Mouse (Mus musculus) urinary bladder, postnatal 25 days (tissue): ENCODE data around the gene Wnt2b.

Experiments used
- DNase-seq: peaks from one replicate; pipeline ENCODE4 v3.0.0; 2022; ENCODE audit warnings: low spot score

Wnt2b gene

DNA sequence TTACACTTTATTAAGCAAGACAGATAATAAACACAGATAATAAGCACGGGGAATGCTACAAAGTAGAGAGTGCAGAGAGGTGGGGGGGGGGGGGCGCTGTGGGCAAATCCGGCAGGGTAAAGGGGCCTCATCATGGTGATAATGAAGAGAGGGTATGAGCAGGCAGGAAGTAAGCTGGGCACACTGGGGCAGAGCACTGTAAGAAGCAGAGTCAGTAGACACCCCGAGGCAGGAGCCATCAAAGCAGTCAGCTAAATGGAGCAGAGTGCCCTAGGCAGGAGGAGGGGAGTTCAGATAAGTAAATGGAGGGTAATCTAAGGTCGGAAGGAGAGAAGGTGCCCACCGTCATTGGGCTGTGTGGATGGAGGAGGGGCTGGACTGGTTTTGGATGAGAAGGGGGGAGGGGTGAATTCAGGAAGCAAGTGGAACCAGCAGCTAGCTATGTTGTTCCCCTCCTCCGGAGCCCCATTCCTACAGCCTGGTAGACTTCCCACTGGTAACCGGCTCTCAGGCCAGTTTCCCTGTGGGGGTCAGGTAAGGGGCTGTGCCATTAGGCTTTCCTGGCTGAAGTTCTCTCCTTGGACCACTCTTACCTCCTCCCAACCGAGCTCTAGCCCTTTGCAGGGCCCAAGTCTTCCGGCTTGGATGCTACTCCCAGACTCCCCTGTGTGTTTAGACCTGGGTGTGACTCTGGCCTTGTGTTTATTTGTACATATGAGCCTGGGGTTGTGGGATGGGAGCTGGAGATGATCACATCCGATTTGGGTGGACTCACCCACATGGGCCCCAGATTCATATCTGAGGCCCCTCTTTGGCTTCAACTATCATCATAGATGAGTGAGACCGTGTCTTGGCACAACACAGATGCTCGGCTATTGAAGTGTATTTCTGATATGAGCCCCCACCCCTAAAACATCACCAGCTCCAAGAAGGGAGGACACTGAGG is 1.9 kb upstream of the Wnt2b start:
- DNase-seq, result no peak

DNA sequence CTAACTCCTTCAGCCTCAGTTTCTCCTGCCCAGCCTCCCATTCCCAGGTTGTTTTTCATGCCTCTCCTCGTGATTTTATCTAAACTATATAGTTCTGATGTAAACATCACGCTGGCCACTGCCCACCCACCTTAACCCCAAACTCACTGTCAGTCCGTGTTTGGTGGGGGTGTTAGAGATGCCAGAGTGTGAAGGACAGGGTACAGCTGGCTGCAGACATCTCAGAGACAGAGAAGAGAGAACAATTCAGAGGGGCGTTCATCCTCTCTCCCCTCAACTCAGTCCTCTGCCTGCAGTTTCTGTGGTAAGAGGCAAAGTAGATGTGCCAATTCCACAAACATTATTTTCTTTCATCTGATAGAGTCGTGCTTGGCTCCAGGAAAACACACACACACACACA is 1.1 kb upstream of the Wnt2b start:
- no peak for DNase-seq

DNA sequence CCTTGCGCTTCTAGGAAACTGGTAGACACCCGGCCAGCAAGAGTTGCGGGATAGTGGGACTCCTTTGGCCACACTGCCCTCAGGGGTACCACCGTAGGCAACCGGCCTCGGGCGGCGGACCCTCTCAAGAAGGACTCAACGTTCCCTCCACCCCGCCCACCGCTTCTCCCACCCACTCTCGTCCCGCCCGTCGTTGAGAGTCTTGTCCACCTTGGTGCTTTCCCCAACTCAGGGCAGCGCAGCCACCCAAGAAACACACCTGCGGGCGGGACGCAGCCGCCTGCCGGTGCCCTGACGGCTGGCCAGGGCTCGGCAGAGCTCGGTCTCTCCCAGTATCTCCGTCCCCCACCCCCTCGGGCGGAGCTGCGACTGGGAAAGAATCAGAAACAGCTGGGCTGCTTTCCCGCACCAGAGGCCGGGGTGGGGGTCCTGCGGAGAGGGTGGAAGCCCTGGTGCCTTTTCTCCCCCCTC is 455 bp upstream of the Wnt2b start:
- DNase-seq, result no peak

DNA sequence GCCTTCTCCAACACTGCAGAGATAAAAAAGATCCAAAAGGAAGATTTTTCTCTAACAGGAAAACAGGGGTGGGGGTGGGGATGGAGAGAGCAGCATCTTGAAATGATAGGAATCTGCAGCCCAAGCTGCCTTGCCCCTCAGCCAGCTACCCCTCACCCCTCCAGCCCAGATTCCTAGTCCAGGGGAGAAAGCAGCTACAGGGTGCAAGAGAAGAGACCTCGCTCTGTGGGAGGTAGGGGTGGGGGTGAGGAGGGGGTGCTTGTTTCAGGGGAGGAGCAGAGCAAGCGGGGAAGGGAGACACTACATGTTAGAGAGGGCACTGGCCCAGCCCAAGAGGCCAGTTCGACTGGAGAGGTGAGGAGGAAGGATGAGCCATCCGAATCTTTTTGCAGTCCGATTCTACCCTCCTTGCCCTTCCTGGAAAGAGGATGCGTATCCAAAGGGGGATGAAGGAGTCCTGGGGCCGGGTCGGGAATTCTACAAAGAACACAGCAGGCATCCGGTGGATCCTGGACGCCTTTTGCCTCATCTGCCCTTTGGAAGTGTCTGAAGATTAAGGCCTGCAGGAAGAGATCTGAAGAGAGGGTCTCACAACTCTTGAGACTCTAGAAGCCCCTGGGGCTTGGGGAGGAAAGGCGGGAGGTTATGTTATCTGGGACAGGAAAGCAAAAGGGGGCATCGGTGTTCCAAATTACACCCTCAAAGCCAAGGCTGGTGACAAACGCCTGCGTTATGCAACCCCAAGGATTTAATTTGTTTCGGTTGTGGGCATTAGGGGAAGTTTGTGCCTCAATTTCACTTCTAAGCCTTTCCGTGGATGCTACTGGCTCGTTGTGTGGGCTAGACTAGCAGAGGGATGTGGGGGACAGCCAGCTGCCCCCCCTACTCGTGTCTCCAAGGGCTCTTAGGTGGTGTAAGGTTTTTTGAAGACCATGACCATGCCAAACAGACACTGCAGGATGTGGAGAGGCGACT is 1.4 kb downstream of the Wnt2b start:
- DNase-seq, result no peak

DNA sequence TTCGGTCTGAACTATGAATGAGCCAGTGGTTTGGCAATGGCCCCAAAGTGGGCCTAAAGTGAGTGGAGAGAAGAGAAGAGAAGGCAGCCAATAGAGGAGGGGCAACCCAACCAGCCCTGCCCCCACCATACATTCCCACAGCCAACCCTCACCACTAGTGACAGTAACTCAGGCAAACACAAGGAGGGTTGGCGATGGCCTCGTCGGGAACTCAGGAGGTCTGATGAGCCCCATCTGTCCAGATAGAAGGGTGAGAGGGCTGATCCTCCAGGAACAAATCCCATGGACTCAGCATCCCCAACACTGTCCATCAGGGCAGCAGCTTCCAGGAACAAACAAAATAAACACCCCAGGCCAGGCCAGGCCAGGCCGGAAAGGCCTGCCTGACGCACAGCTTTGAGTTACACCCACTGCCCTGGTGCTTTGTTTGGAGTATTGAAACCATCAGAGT is 5.6 kb downstream of the Wnt2b start:
- DNase-seq, result no peak

DNA sequence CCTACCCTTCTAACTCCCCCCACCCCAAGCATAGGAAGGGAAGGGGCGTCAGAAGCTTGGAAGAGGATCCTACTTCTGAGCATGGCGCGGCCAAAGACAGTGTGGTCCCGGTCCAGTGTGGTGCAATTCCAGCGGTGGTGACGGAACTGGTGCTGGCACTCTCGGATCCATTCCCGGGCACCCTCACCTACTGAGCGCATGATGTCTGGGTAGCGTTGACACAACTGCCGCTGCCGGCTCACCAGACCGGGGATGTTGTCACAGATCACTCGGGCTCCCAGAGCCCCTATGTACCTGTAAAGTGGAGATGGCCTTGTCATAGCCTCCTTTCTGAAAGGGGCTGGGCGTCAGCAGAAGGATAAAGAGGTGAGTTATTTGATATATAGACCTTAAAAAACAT is 7.2 kb downstream of the Wnt2b start:
- no peak for DNase-seq

DNA sequence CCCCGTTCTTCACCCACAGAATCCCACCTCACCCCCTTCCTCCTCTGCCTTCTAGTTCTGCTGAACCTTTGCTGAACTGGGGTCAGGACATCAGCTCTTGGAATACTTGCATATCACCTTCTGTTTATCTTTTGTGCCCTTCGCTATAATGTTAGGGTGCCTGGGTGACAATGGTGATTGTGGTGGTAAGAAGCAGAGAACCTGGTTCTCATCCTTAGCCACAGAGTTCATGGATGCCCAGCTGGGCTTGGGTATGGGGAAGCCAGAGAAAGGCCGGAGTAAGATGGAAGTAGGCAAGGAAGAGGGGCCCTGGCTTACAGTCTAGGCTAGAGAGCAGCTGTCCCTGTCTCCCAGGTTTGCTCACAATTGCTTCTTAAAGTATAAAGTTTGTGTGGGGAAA is 7.6 kb downstream of the Wnt2b start:
- DNase-seq, result no peak

DNA sequence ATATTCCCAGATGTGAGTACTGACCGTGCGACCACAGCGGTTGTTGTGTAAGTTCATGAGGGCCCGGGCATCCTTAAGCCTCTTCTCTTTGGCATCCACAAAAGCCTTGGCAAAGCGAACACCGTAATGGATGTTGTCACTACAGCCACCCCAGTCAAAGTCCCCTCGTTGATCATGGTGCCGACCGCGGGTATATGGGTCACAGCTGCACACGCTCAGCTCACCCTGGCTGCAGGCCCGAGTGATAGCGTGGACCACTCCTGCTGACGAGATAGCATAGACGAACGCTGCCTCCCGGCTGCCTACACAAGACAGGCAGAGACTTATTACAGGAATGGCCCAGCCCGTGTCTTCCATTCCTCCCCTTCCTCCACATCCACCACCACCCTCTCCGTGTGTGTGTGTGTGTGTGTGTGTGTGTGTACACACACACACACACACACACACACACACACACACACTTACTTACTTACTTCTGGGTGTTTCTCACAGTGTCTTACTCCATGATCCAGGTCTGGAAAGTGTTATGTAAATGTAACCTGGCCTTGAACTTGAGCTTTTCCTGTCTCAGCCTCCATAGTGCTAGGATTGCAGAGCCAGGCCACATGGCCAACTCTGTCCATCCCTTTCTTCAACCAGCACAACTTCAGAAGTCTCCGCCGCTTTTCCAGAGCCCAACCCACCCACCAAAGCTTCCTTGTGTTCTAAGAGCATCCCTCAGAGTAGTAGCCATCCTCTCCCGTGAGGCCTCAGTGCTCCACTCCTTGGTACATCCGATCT is 8.6 kb downstream of the Wnt2b start:
- no peak for DNase-seq

DNA sequence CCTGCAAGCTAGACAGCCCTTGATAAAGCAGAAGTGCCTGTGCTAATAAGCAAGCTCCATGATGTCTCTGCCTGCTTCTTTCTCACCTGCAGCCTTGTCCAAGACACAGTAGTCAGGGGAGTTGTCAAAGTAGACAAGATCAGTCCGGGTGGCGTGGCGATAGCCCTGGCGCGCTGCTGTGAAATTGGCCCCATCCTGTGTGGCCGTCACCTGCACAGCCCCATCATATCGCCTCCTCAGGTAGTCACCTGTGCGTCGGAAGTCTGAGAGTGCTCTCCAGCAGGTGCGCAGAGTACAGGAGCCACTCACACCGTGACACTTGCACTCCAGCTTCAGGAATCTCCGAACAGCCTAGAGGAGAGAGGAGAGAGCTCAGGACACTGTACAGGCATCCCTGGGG is 10.8 kb downstream of the Wnt2b start:
- no peak for DNase-seq

DNA sequence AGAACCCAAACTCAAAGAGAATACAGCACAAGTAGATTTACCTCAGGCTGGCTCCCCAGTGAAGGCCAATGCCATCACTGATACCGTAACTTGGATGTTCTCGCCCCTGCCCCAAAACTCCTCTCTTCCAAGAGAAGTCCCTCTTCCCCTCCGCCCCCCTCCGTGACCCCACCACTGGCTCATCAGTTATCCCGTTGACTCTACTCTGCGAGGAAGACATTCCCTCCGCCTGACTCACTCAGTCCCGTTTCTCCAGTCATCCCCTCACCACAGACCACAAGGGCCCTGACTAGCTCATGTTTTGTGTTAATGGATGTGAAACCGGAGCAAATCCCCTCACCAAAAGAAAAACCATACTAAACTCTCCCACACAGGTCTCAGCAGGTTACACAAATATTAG is 16.8 kb downstream of the Wnt2b start:
- no peak for DNase-seq

DNA sequence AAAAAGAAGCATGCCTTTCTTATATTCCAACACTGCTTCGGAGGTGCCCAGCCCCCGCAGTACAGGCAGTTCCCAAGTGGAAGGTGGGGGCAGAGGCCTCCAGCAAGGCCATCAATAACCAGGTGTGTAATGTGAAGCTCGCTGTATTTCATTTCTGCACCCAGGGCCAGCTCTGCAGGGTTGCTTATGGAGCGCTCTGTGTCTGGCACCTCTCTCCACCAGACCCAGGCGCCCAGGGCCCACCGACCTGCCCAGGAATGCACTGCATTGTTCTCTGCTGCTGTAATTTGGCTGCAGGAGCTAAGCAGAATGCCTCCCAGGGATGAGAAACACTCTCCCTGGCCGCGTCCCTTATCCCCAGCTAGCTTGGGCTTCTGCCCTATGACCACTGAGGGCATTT is 18.4 kb downstream of the Wnt2b start:
- DNase-seq, result no peak

DNA sequence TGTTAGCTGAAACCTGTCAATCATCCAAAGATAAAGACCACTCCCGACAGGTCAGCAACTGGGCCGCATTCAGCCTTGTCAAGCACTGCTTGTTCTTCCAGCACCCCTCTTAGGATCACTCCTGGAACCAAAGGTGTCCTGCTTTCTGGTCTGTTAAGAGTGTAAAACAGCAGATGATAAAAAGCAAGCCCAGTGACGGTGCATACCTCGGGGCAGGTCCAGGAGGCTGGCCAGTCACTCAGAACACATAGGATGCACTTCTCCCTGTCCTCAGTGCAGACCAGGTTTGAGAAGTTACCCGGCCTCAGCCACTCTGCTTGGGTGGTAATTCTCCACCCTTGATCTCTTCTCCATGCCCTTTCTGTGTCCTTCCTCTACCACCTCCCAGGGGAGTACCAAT is 19.0 kb downstream of the Wnt2b start:
- no peak for DNase-seq

DNA sequence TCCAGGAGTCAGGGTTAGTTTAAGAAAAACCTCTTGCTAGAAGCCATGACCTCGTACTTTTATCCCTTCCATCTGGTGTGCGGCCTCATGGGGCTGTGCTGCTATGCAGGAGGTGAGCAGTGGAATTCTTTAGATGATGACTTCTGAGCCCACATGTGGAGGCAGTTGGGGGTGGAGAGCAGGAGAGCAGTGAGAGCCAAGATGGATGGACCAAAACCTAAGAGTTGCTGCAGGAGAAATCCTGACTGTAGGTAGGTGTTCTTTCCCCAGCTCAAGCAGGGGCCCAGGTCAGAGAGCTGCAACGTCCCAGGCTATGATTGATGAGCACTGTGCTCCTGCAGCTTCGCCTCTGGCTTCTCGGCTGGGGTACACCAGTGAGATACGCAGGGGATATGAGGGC is 21.0 kb downstream of the Wnt2b start:
- no peak for DNase-seq

DNA sequence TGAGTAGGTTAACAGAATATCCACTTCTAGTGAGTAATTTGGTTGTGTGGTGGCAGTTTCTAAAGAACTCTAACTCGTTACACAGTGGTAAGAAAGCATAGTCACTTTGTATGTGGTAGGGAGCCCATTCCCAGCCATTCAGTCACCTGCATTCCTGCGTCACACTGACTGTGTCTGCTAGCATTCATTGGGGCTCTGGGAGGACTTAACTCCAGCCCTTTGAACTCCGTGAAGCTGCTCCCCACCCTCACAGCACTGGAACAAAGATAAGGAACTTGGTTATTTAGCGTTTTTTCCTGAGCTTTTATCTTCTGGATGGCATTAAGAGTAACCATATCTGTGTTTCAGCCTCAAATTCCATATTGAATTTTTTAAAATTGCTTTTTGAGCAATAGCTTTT is 23.4 kb downstream of the Wnt2b start:
- no peak for DNase-seq

DNA sequence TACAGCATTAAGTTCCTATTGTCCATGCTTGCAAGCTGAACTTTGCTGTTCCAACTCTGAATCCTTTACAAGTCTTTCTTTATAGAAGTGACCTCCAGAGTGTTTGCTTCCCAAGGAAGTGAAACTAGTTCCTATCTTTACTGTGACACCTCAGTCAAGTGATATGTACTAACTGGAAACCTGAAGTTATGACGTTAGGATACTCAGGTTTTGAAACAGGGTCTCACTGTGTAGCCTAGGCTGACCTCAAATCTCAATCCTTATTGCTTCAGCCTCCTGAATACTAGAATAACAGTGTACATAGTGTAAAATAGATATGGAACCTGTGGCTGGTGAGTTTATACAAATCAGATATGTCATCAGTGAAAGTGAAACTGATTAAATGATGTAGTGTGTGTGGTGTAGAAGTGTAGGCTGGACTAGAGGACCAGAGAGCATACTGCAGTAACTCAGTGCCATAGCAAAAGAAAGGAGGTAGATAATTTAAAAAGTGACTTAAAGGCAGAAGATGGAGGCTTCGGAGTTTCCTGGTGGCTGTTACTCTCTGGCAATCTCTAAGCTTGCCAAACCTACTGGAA is 23.9 kb downstream of the Wnt2b start:
- DNase-seq, result no peak

DNA sequence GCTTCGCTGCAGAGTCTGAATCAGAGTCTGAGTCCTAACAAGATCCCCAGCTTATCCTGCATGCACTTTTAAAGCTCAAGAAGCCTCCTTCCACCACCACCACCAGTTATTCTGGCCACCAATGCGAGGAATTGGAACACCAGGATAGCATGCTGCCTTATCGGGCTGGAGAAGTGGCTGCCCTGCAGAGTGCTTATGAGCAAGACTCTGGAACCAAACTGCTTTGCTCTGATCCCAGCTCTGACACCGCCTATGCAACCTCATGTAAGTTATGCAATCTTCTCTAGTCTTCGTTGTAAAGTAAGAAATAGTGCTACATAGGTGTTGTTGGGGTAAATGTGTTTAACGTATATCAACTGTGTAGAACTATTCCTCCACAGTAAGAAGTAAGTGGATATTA is 32.3 kb downstream of the Wnt2b start:
- DNase-seq, result no peak

DNA sequence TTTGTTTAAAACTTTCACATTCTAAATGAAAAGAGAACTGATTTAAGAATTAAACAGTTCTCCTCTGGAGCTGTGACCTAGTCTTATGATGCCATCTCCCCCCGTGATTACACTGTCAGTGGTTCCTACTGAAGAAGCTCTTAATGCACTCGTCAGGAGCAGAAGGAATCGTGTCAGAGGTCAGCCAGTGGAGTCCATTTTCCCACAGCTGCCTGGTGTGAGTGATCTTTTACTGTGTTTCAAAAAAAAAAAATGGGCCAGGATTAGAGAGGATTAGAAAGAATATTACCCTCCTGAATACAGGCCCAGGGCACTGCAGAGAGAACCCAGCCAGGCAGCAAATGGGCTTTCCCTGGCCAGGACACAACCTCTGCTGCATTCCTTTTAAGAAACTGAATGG is 46.7 kb downstream of the Wnt2b start:
- no peak for DNase-seq

DNA sequence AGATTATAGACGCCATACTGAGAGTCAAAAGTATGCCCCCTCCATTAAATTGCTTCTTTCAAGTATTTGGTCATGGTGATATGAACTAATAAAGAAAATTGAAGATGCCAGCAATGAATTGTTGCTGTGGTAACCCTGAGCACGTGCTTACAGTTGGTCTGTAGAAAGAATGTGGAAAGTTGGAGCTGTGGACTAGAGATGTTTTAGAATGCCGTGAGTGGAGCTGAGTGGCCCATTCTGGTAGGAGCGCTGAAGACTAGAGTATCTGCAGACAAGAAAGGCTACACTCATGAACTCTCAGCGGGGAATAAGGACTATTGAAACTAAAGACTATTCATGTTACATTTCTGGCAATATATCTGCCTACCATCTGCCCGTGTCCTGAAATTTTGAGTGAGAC is 52.5 kb downstream of the Wnt2b start:
- DNase-seq, result no peak

DNA sequence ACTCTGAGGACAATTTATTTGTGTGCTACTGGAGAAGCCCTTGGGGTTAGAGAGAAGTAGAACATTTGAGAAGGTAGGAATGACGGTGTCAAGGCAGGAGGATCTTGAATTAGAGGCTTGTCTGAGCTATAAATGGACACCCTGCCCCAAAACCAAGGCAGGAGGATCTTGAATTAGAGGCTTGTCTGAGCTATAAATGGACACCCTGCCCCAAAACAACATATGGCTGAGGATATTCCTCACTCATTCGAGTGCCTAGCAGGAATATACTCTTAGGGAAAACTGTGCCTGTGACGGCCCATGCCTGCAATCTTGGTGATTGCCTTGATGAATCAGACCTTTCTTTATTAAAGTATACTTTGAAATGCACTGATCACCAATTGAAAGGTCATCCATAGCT is 55.7 kb downstream of the Wnt2b start:
- DNase-seq, result no peak

DNA sequence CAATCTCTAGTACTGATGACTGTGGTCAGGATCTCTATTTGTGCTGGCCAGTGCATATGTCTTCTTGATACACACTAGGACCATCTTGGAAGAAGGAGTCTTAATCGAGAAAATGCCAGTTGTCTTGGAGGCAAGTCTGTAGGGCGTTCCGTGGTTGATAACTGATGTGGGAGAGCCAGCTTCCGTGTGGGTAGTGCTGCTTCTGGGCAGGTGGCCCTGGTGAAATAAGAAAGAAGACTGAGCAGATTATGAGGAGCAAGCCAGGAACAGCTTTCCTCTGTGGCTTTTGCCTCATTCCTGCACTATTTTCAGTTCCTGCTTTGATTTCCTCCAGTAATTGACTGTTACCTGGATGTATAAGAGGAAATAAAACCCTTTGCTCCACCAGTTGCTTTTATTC is 56.3 kb downstream of the Wnt2b start:
- no peak for DNase-seq

DNA sequence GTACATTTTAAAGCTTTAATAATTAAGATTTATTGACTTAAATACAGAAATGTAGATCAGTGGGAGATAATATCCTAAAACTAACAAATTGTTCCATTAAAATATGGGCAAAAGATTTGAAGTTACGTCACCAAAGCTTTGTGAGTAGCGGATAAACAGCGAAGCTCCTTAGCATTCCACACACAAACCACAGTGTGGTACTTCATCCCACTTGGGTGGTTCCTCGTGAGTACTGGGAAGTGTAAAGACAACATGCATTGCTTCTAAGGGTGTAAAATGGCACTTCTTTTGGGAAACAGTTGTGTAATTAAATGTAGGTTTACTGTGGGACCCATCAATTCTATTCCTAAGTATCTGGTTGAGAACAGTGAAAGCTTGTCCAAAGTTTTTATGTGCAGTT is 60.6 kb downstream of the Wnt2b start:
- DNase-seq, result no peak

DNA sequence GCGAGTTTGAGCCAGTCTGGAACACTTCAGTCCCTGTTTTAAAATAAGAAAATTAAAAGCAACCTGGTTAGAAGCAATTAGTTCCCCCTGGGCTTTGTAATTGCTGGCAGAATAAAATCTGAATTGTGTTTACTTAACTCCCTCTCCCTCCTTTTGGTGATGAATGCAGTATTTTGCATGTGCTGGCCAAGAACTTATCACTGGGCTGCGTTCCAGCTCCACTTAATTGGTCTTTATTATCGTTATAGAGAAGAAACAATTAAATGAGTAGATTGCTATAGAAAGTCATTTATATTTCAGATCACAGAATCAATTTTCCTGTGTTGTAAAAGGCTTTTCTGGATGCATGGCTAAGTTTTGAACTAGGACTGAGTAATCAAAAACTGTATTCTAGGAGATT is 65.6 kb downstream of the Wnt2b start:
- DNase-seq, result no peak
